Mouse (Mus musculus) embryonic fibroblast, embryonic 13.5 days (primary cell): ENCODE measurements around the gene Arpc3. TPM values are rescaled to one million over a fixed set of nuclear protein-coding genes. Genes with fewer than 3 reads are reported as not detected.

Source experiments
- H3K27ac ChIP-seq: 2 replicates; pipeline ENCODE4 v1.5.1; 2012; ENCODE audit warnings: low read length, control low read depth, inconsistent platforms; ENCODE audit not compliant: insufficient read depth
- H3K4me1 ChIP-seq: 2 replicates; pipeline ENCODE4 v1.6.1; 2011; ENCODE audit warnings: low read length; ENCODE audit not compliant: control insufficient read depth, insufficient read depth
- H3K4me3 ChIP-seq: 2 replicates; pipeline ENCODE4 v1.5.1; 2011; ENCODE audit warnings: mild to moderate bottlenecking, control low read depth, low read length; ENCODE audit not compliant: insufficient read depth
- CTCF ChIP-seq: IDR thresholded peaks from 2 replicates; pipeline ENCODE4 v1.5.1; 2011; ENCODE audit warnings: mild to moderate bottlenecking, control low read depth, low read length, moderate library complexity, borderline replicate concordance; ENCODE audit not compliant: insufficient read depth
- POLR2A ChIP-seq: IDR thresholded peaks from 2 replicates; pipeline ENCODE4 v1.6.1; 2011; ENCODE audit warnings: low read depth, mild to moderate bottlenecking, control low read depth, low read length, moderate library complexity
- polyA plus RNA-seq: library from polyadenylated mRNA; stranded (reverse); fragments of >200 nt; gene quantifications from 2 replicates; pipeline ENCODE4 v1.2.4, GENCODE M21; 2011; ENCODE audit warnings: low read depth; ENCODE audit not compliant: missing spikeins, insufficient read length

The Arpc3 gene
- polyA plus RNA-seq, 1 experiment = 275 TPM

GRCm38 (mm10) chr5:122372878-122373277, 18.8 kb upstream of the Arpc3 start:
- TF ChIP-seq CTCF = no peak
- TF ChIP-seq POLR2A = no peak
- H3K4me1 ChIP-seq = no peaks in the 10 kb centered on the region
- peak overlapping the region; percentile 15; the same call in 1 of the 2 replicates for H3K27ac ChIP-seq
- peak overlapping the region; percentile 73 for H3K4me3 ChIP-seq

GRCm38 (mm10) chr5:122377101-122377833, 14.4 kb upstream of the Arpc3 start:
- no peak for TF ChIP-seq CTCF
- TF ChIP-seq POLR2A = no peak
- Histone ChIP-seq H3K27ac (no peak overlapping the region), H3K4me3 (no peak overlapping the region), H3K4me1 (no peaks in the 10 kb centered on the region)

GRCm38 (mm10) chr5:122378171-122378570, 13.5 kb upstream of the Arpc3 start:
- Histone ChIP-seq H3K27ac (no peak overlapping the region), H3K4me3 (no peak overlapping the region), H3K4me1 (no peaks in the 10 kb centered on the region)
- TF ChIP-seq POLR2A = no peak
- TF ChIP-seq CTCF = no peak

GRCm38 (mm10) chr5:122379374-122380155, 12.1 kb upstream of the Arpc3 start:
- TF ChIP-seq POLR2A = no peak
- TF ChIP-seq CTCF = peak; percentile 96
- Histone ChIP-seq H3K4me1 (no peaks in the 10 kb centered on the region), H3K27ac (no peak overlapping the region), H3K4me3 (no peak overlapping the region)

GRCm38 (mm10) chr5:122390006-122390405, 1.7 kb upstream of the Arpc3 start:
- H3K27ac ChIP-seq = no peak overlapping the region
- TF ChIP-seq POLR2A = no peak
- TF ChIP-seq CTCF = no peak
- peaks cover 3% of the 10 kb centered on the region; the same call in 1 of the 2 replicates for H3K4me1 ChIP-seq
- no peak overlapping the region for H3K4me3 ChIP-seq

GRCm38 (mm10) chr5:122390671-122391070, 1.0 kb upstream of the Arpc3 start:
- Histone ChIP-seq H3K4me1 (peaks cover 3% of the 10 kb centered on the region; the same call in 1 of the 2 replicates), H3K4me3 (no peak overlapping the region), H3K27ac (no peak overlapping the region)
- TF ChIP-seq POLR2A = no peak
- TF ChIP-seq CTCF = no peak

- no peak for TF ChIP-seq POLR2A
- no peak overlapping the region for H3K27ac ChIP-seq
- no peak overlapping the region for H3K4me3 ChIP-seq
- peaks cover 3% of the 10 kb centered on the region; the same call in 1 of the 2 replicates for H3K4me1 ChIP-seq
Measured at GRCm38 (mm10) chr5:122391178-122391785, 396 bp upstream of the Arpc3 start.

- Histone ChIP-seq H3K27ac (no peak overlapping the region), H3K4me3 (peak overlapping the region; percentile 78), H3K4me1 (peaks cover 3% of the 10 kb centered on the region; the same call in 1 of the 2 replicates)
- TF ChIP-seq POLR2A (no peak), CTCF (no peak)
Measured at GRCm38 (mm10) chr5:122392227-122393004, 738 bp downstream of the Arpc3 start.

- H3K4me1 ChIP-seq = peaks cover 3% of the 10 kb centered on the region; the same call in 1 of the 2 replicates
- H3K27ac ChIP-seq = no peak overlapping the region
- H3K4me3 ChIP-seq = no peak overlapping the region
- peak; percentile 37; the same call in 1 of the 2 replicates for TF ChIP-seq CTCF
- TF ChIP-seq POLR2A = no peak
Measured at GRCm38 (mm10) chr5:122393887-122394286, 2.2 kb downstream of the Arpc3 start.
